Mouse (Mus musculus): ENCODE measurements at regions not wholly inside any gene's neighbourhood (a gene's known extent, or its start where the extent isn't known, plus 50 kb on each side); places are given as distances from the start of the nearest gene placed in this dataset.

DNA sequence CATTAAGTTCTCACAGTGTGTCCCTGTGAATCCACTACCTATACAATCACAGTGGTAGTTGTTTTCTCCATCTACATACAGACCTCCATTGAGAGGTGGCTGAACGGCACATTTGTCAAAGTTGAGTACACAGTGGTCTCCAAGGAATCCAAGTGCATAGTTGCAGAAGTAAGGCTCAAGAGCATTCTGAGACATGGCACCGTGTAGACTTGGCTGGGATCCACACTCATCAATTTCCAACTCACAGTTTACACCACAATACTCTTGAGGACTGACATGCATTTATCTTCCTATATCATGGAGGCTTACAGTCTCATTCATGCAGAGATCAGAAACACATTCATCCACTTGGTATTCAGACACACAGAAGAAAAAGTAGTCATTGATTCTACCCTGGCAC lies 2122.2 kb downstream of the 9330182O14Rik start:
- no peak for TF ChIP-seq CTCF (IDR thresholded peaks at IDR 0.05; ENCODE audit: low read depth)
- TF ChIP-seq EP300 (IDR thresholded peaks at IDR 0.05; ENCODE audit: low read depth) = no peak
